Mouse (Mus musculus) limb, embryonic 14.5 days (tissue): ENCODE results near the gene Naip2. TPM values are rescaled to one million over a fixed set of nuclear protein-coding genes. Genes with fewer than 3 reads are reported as not detected.
A peak's percentile ranks its signal among the peaks of the same experiment; 100 is the strongest.

Experiments
- ATAC-seq: fragments of 200-750 bp; cut with Nextera tagmentation; 2 replicates; pipeline ENCODE4 v1.8.0; 2017; ENCODE audit warnings: low read depth, moderate number of reproducible peaks, moderate TSS enrichment; ENCODE audit not compliant: low FRiP score
- DNase-seq: peaks from one replicate; pipeline ENCODE4 v3.0.0-alpha.2; 2015; ENCODE audit warnings: low spot score
- H3K27ac ChIP-seq: fragments of 300-500 bp; sonication (generic); replicated peaks from 2 replicates; pipeline ENCODE4 v1.5.1; 2014; ENCODE audit warnings: low read depth, mild to moderate bottlenecking, low read length, moderate library complexity, mixed read lengths
- H3K27me3 ChIP-seq: fragments of 300-500 bp; sonication (generic); 2 replicates; pipeline ENCODE4 v1.6.1; 2014; ENCODE audit warnings: low read length, mixed read lengths; ENCODE audit not compliant: control insufficient read depth, insufficient read depth
- H3K36me3 ChIP-seq: fragments of 300-500 bp; sonication (generic); 2 replicates; pipeline ENCODE4 v1.6.1; 2014; ENCODE audit warnings: mild to moderate bottlenecking, low read length, moderate library complexity, mixed read lengths; ENCODE audit not compliant: control insufficient read depth, insufficient read depth
- H3K4me1 ChIP-seq: fragments of 300-500 bp; sonication (generic); 2 replicates; pipeline ENCODE4 v1.6.1; 2014; ENCODE audit warnings: antibody characterized with exemption, low read length, mixed read lengths; ENCODE audit not compliant: control insufficient read depth, insufficient read depth
- H3K4me2 ChIP-seq: fragments of 300-500 bp; sonication (generic); replicated peaks from 2 replicates; pipeline ENCODE4 v1.6.1; 2014; ENCODE audit warnings: low read depth, mild to moderate bottlenecking, low read length, moderate library complexity; ENCODE audit not compliant: severe bottlenecking
- H3K4me3 ChIP-seq: fragments of 300-500 bp; sonication (generic); replicated peaks from 2 replicates; pipeline ENCODE4 v1.5.1; 2014; ENCODE audit warnings: low read length
- H3K9ac ChIP-seq: fragments of 300-500 bp; sonication (generic); 2 replicates; pipeline ENCODE4 v1.6.1; 2014; ENCODE audit warnings: mild to moderate bottlenecking, low read depth, low read length, moderate library complexity; ENCODE audit not compliant: severe bottlenecking
- H3K9me3 ChIP-seq: fragments of 300-500 bp; sonication (generic); 2 replicates; pipeline ENCODE4 v1.6.1; 2016; ENCODE audit warnings: low read length; ENCODE audit not compliant: control insufficient read depth
- POLR2A ChIP-seq: fragments of 200-500 bp; IDR thresholded peaks from 2 replicates; pipeline ENCODE4 v1.8.0; 2012; ENCODE audit warnings: inconsistent platforms, mild to moderate bottlenecking, moderate library complexity, borderline replicate concordance; ENCODE audit not compliant: insufficient read depth, insufficient read length; ENCODE audit errors: extremely low read depth
- WGBS: fragments of 180-500 bp; shearing (Covaris S2); extraction: QIAGEN DNeasy Blood & Tissue Kit; methylation state at CpG from one replicate; pipeline ENCODE4 v1.1.7; 2014; 5-methylcytosine and 5-hydroxymethylcytosine counted together
- polyA plus RNA-seq, 2 experiments: library from polyadenylated mRNA; depleted of rRNA in 1 of 2; stranded (reverse) in 1 of 2; unstranded in 1 of 2; fragments of >200 nt; fragmentation: Nextera tagmentation in 1 of 2; extraction: Ambion mirVana in 1 of 2; gene quantifications; 2 replicates each; pipeline versions ENCODE4 v1.2.1 to v1.2.3; 2012 to 2014

Naip2 gene
- polyA plus RNA-seq, 2 experiments = 0.38 to 0.43 TPM

DNA sequence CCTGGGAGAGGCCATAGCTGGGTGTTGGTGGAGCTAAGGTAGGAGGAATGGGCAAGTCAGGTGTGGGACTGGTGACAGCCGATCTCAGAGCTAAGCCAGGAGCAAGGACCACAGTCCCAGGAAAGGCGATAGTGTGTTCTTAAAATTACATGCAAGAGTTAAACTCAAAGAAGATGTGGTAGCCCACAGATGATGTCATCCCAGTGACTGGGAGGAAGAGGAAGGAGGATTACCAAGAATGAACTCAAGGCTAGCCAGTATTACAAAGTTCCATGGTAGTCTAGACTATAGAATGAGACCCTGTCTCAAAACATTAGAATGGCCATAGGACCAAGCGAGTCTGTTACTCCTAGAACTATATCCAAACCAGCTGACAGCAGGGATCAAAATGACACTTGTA is 45.3 kb downstream of the Naip2 start:
- no peaks in the 10 kb centered on the region for H3K36me3 ChIP-seq
- no peaks in the 10 kb centered on the region for H3K27me3 ChIP-seq
- H3K9me3 ChIP-seq = no peaks in the 10 kb centered on the region
- no peak overlapping the region for H3K27ac ChIP-seq
- H3K4me3 ChIP-seq = no peak overlapping the region
- no peak for DNase-seq
- WGBS = 90% methylated on average over 3 of the region's 3 CpGs
- TF ChIP-seq POLR2A = no peak
- no peaks in the 10 kb centered on the region for H3K4me1 ChIP-seq
- ATAC-seq = no peak
- H3K9ac ChIP-seq = no peak overlapping the region
- H3K4me2 ChIP-seq = no peak overlapping the region

- H3K4me1 ChIP-seq = no peaks in the 10 kb centered on the region
- WGBS = 40% methylated on average over 1 of the region's 1 CpGs
- no peak for TF ChIP-seq POLR2A
- H3K36me3 ChIP-seq = no peaks in the 10 kb centered on the region
- no peak overlapping the region for H3K4me3 ChIP-seq
- DNase-seq (no peak), ATAC-seq (no peak)
- no peak overlapping the region for H3K27ac ChIP-seq
- no peak overlapping the region for H3K4me2 ChIP-seq
- no peaks in the 10 kb centered on the region for H3K27me3 ChIP-seq
- H3K9me3 ChIP-seq = no peaks in the 10 kb centered on the region
- no peak overlapping the region for H3K9ac ChIP-seq
Measured at GRCm38 (mm10) chr13:100152659-100153058, 49.2 kb downstream of the Naip2 start.

DNA sequence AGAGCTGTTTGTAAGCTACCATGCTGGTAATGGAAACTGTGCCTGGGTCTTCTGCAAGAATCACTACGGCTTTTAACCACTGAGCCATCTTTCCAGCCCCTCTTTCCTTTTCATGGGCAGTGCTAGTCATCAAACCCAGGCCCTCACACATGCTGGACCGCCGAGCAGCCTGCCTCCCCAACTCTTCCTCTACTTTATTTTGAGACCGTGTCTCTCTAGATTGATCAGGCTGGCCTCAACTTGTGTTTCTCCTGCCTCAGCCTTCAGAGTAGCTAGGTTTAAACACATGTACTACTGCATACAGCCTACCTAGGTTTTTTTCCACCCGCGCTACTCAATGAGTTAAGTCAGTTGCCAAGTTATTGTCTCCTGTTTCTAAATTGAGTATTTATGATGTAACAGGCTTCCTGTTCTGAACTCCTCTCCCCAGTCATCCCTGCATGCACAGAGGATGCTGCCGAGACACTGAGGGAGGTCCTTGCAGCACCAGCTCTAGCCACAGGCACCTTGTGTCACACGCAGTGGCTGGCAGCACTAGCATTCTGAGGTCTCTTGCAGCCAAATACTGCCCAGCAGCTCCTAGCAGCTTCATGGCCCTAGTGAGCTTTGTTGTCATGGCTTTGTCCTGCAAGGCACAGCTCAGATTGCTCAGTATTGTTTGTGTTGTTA is 60.1 kb downstream of the Naip2 start:
- no peak for TF ChIP-seq POLR2A
- no peak overlapping the region for H3K4me2 ChIP-seq
- no peak overlapping the region for H3K27ac ChIP-seq
- H3K27me3 ChIP-seq = no peaks in the 10 kb centered on the region
- H3K4me3 ChIP-seq = no peak overlapping the region
- H3K9ac ChIP-seq = no peak overlapping the region
- WGBS = 80% methylated on average over 8 of the region's 8 CpGs
- peaks cover 23% of the 10 kb centered on the region for H3K36me3 ChIP-seq
- DNase-seq (no peak), ATAC-seq (no peak)
- H3K4me1 ChIP-seq = no peaks in the 10 kb centered on the region
- no peaks in the 10 kb centered on the region for H3K9me3 ChIP-seq

- H3K9me3 ChIP-seq = no peaks in the 10 kb centered on the region
- peaks cover 26% of the 10 kb centered on the region for H3K36me3 ChIP-seq
- WGBS = 4% methylated on average over 10 of the region's 10 CpGs
- TF ChIP-seq POLR2A = no peak
- H3K27me3 ChIP-seq = no peaks in the 10 kb centered on the region
- peaks cover 8% of the 10 kb centered on the region; the same call in 1 of the 2 replicates for H3K4me1 ChIP-seq
- H3K27ac ChIP-seq = no peak overlapping the region
- ATAC-seq (no peak), DNase-seq (no peak)
- peak overlapping the region; percentile 97 for H3K4me3 ChIP-seq
- H3K4me2 ChIP-seq = peak overlapping the region; percentile 88
- H3K9ac ChIP-seq = peak overlapping the region; percentile 81
Measured at GRCm38 (mm10) chr13:100125258-100125643, 76.6 kb downstream of the Naip2 start.

DNA sequence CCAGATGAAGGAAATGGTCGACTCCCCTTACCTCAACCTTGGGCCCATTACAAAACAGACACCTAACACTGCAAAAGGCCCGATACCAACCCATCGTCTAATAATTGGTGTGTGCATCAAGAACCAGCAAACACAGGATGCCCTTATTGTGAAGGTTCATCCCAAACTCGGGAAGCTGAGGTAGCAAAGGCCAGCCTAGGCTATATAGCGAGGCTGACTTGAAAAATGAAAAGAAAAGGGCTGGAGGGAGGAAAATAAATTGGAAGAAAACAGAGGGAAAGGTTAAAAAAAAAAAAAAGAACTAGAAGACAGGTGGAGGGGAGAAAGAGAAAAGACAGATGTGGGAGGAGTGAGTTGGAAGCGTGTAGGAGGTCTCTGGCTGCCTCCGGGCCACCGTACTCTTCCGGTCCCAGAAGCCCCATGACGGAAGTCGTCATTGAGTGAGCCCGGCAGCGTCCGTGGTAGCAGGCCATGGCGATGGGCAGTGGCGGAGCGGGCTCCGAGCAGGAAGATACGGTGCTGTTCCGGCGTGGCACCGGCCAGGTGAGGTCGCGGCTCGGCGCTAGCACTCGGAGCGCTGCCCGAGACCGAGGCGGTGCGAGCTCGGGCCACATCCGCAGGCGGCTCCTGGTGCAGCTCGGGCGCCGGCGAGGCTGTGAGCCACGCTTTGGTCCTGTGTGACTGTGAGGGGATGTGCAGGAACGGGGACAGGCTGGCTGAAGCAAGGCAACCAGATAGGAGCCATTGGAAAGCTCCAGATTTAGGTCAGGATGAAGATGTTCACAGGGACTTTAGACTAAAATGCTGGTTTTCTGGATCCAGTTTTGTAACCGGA is 77.3 kb downstream of the Naip2 start, which contains the start of gene Smn1:
Gene Smn1 (plus strand): TSS at position 430 of the 835 bp plus-strand sequence.
- Histone ChIP-seq H3K36me3 (peaks cover 26% of the 10 kb centered on the region), H3K4me3 (peak within 1 kb of the TSS; percentile 97), H3K4me1 (peaks cover 8% of the 10 kb centered on the region; the same call in 1 of the 2 replicates), H3K27me3 (no peaks in the 10 kb centered on the region), H3K4me2 (peak within 1 kb of the TSS; percentile 88), H3K9ac (peak within 1 kb of the TSS; percentile 81), H3K27ac (no peak within 1 kb of the TSS), H3K9me3 (no peaks in the 10 kb centered on the region)
- TF ChIP-seq POLR2A = peak; percentile 59; the same call in 1 of the 2 replicates
- peak; percentile 97 for ATAC-seq
- peak; percentile 97 for DNase-seq
- 6% methylated on average over 36 of the region's 42 CpGs for WGBS
